Mouse (Mus musculus) bone marrow macrophage, adult 2 months (primary cell): ENCODE measurements around the gene Rptor.

Source experiments
- CTCF ChIP-seq: IDR thresholded peaks from 2 replicates; pipeline ENCODE4 v1.5.1; 2012; ENCODE audit warnings: low read depth, mild to moderate bottlenecking, low read length, moderate library complexity
- POLR2A ChIP-seq: IDR thresholded peaks from 2 replicates; pipeline ENCODE4 v1.6.1; 2012; ENCODE audit warnings: mild to moderate bottlenecking, low read depth, low read length, borderline replicate concordance

DNA sequence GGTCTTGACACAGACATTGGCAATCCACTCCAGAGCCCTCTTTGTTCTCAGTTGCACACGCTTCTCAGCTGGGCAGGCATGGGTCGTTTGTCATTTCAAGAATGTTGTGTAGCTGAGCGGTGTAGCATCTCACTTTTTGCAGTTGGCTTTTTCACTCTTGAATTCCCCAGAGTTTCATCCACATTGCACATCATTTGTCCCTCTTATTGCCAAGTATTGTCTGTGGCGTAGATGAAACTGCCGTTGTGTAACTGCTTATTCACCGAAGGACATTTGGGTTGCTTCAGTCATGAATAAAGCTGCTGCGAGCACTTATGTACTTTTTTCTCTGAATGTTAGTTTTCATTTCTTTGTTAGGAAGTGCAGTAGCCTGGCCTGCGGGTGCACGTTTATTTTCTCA, 37.8 kb downstream of the Rptor start:
- TF ChIP-seq CTCF = no peak
- no peak for TF ChIP-seq POLR2A
